Mouse (Mus musculus) ES-E14 (cell line): ENCODE measurements at regions not wholly inside any gene's neighbourhood (a gene's known extent, or its start where the extent isn't known, plus 50 kb on each side); places are given as distances from the start of the nearest gene placed in this dataset.
"Not testable (repeated sequence)": the region's sequence is repeated elsewhere in the genome, so short reads cannot be mapped to it uniquely, and the experiment has no call there.

Experiments used
- CHD2 ChIP-seq: IDR thresholded peaks from 2 replicates; pipeline ENCODE4 v1.6.1; 2014; ENCODE audit warnings: mild to moderate bottlenecking, low read depth, low read length, inconsistent platforms
- HCFC1 ChIP-seq: IDR thresholded peaks from 2 replicates; pipeline ENCODE4 v1.6.1; 2012; ENCODE audit warnings: low read length, inconsistent platforms, borderline replicate concordance; ENCODE audit not compliant: insufficient read depth
- MAFK ChIP-seq: IDR thresholded peaks from 2 replicates; pipeline ENCODE4 v1.6.1; 2014; ENCODE audit warnings: mild to moderate bottlenecking, low read depth, low read length, inconsistent platforms; ENCODE audit not compliant: insufficient read depth
- ZC3H11A ChIP-seq: IDR thresholded peaks from 2 replicates; pipeline ENCODE4 v1.6.1; 2012; ENCODE audit warnings: low read depth, mild to moderate bottlenecking, inconsistent platforms, low read length, borderline replicate concordance
- ZNF384 ChIP-seq: IDR thresholded peaks from 2 replicates; pipeline ENCODE4 v1.6.1; 2012; ENCODE audit warnings: low read depth, low read length, inconsistent platforms

DNA sequence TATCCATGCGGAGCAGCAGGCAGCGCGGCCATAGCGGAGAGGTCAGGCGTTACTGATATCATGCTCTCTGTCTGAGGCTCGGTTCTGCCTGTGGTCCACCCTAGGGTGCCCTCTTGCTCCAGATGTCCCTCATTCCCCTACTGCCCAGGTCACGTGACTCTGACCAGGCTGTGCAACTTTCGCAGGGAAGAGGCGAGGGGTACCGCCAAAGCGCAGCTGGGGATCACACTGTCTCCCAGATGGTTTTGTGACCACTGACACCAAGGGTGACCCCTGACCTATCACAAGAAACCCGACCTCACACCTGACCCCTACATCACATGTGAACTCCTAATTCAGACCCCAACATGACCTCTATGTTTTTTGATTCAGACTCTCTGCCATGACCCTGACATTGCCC is 50.8 kb downstream of the Gm10139 start:
- not testable (repeated sequence) for TF ChIP-seq ZNF384, MAFK, CHD2, ZC3H11A, HCFC1
